Mouse (Mus musculus): ENCODE data around the gene Tmeff1. TPM values are rescaled to one million over a fixed set of nuclear protein-coding genes. Genes with fewer than 3 reads are reported as not detected.

Gene Tmeff1
- polyA plus RNA-seq, 1 experiment from 2014 or later, result 161 TPM

- peaks cover 17% of the 10 kb centered on the region for H3K36me3 ChIP-seq (replicated peaks; ENCODE audit: control insufficient read depth, insufficient read depth, low read depth, low read length)
- no peaks in the 10 kb centered on the region for H3K27me3 ChIP-seq (ENCODE audit: control insufficient read depth, insufficient read depth, low read length)
- H3K4me2 ChIP-seq (ENCODE audit: low read depth, low read length), result no peak overlapping the region
- H3K4me3 ChIP-seq (ENCODE audit: low read depth, low read length), result no peak overlapping the region
- H3K9ac ChIP-seq (replicated peaks; ENCODE audit: low read length), result no peak overlapping the region
- no peaks in the 10 kb centered on the region for H3K4me1 ChIP-seq (ENCODE audit: control insufficient read depth, insufficient read depth, low read length)
- H3K27ac ChIP-seq (replicated peaks; ENCODE audit: low read depth, low read length), result no peak overlapping the region
- no peaks in the 10 kb centered on the region for H3K9me3 ChIP-seq (replicated peaks; ENCODE audit: control insufficient read depth, low read length)
- ATAC-seq (replicated peaks; ENCODE audit: insufficient number of reproducible peaks, low FRiP score, low TSS enrichment, low read depth) (no peak), DNase-seq (ENCODE audit: low spot score) (no peak)
- 91% methylated on average over 10 of the region's 10 CpGs for whole genome bisulfite sequencing
Measured at GRCm38 (mm10) chr4:48650617-48651360, 65.8 kb downstream of the Tmeff1 start.

- Histone ChIP-seq H3K4me1 (ENCODE audit: control insufficient read depth, insufficient read depth, low read length) (no peaks in the 10 kb centered on the region), H3K36me3 (replicated peaks; ENCODE audit: control insufficient read depth, insufficient read depth, low read depth, low read length) (peaks cover 9% of the 10 kb centered on the region), H3K4me3 (ENCODE audit: low read depth, low read length) (no peak overlapping the region), H3K27ac (replicated peaks; ENCODE audit: low read depth, low read length) (no peak overlapping the region), H3K4me2 (ENCODE audit: low read depth, low read length) (no peak overlapping the region), H3K9ac (replicated peaks; ENCODE audit: low read length) (no peak overlapping the region), H3K27me3 (ENCODE audit: control insufficient read depth, insufficient read depth, low read length) (no peaks in the 10 kb centered on the region), H3K9me3 (replicated peaks; ENCODE audit: control insufficient read depth, low read length) (no peaks in the 10 kb centered on the region)
- WGBS, result 75% methylated on average over 4 of the region's 4 CpGs
- ATAC-seq (replicated peaks; ENCODE audit: insufficient number of reproducible peaks, low FRiP score, low TSS enrichment, low read depth) (no peak), DNase-seq (ENCODE audit: low spot score) (no peak)
Measured at GRCm38 (mm10) chr4:48654118-48654517, 69.1 kb downstream of the Tmeff1 start.

- Histone ChIP-seq H3K4me1 (ENCODE audit: control insufficient read depth, insufficient read depth, low read length) (no peaks in the 10 kb centered on the region), H3K9ac (replicated peaks; ENCODE audit: low read length) (no peak overlapping the region), H3K27ac (replicated peaks; ENCODE audit: low read depth, low read length) (no peak overlapping the region), H3K36me3 (replicated peaks; ENCODE audit: control insufficient read depth, insufficient read depth, low read depth, low read length) (peaks cover 16% of the 10 kb centered on the region), H3K9me3 (replicated peaks; ENCODE audit: control insufficient read depth, low read length) (no peaks in the 10 kb centered on the region), H3K4me3 (ENCODE audit: low read depth, low read length) (no peak overlapping the region), H3K4me2 (ENCODE audit: low read depth, low read length) (no peak overlapping the region), H3K27me3 (ENCODE audit: control insufficient read depth, insufficient read depth, low read length) (no peaks in the 10 kb centered on the region)
- no peak for ATAC-seq (replicated peaks; ENCODE audit: insufficient number of reproducible peaks, low FRiP score, low TSS enrichment, low read depth)
- DNase-seq (ENCODE audit: low spot score), result no peak
- WGBS, result 94% methylated on average over 8 of the region's 8 CpGs
Measured at GRCm38 (mm10) chr4:48656530-48656929, 71.6 kb downstream of the Tmeff1 start.

- Histone ChIP-seq H3K27me3 (ENCODE audit: control insufficient read depth, insufficient read depth, low read length) (no peaks in the 10 kb centered on the region), H3K4me2 (ENCODE audit: low read depth, low read length) (no peak overlapping the region), H3K9me3 (replicated peaks; ENCODE audit: control insufficient read depth, low read length) (no peaks in the 10 kb centered on the region), H3K27ac (replicated peaks; ENCODE audit: low read depth, low read length) (no peak overlapping the region), H3K36me3 (replicated peaks; ENCODE audit: control insufficient read depth, insufficient read depth, low read depth, low read length) (peaks cover 16% of the 10 kb centered on the region), H3K9ac (replicated peaks; ENCODE audit: low read length) (no peak overlapping the region), H3K4me1 (ENCODE audit: control insufficient read depth, insufficient read depth, low read length) (no peaks in the 10 kb centered on the region), H3K4me3 (ENCODE audit: low read depth, low read length) (no peak overlapping the region)
- DNase-seq (ENCODE audit: low spot score) (no peak), ATAC-seq (replicated peaks; ENCODE audit: insufficient number of reproducible peaks, low FRiP score, low TSS enrichment, low read depth) (no peak)
- WGBS, result 91% methylated on average over 4 of the region's 4 CpGs
Measured at GRCm38 (mm10) chr4:48660144-48660543, 75.2 kb downstream of the Tmeff1 start.

GRCm38 (mm10) chr4:48660619-48661575 is 75.9 kb downstream of the Tmeff1 start:
- Histone ChIP-seq H3K27me3 (ENCODE audit: control insufficient read depth, insufficient read depth, low read length) (no peaks in the 10 kb centered on the region), H3K4me2 (ENCODE audit: low read depth, low read length) (no peak overlapping the region), H3K36me3 (replicated peaks; ENCODE audit: control insufficient read depth, insufficient read depth, low read depth, low read length) (peaks cover 16% of the 10 kb centered on the region), H3K9me3 (replicated peaks; ENCODE audit: control insufficient read depth, low read length) (no peaks in the 10 kb centered on the region), H3K9ac (replicated peaks; ENCODE audit: low read length) (no peak overlapping the region), H3K4me1 (ENCODE audit: control insufficient read depth, insufficient read depth, low read length) (no peaks in the 10 kb centered on the region), H3K4me3 (ENCODE audit: low read depth, low read length) (no peak overlapping the region), H3K27ac (replicated peaks; ENCODE audit: low read depth, low read length) (no peak overlapping the region)
- 90% methylated on average over 7 of the region's 7 CpGs for WGBS
- DNase-seq (ENCODE audit: low spot score), result no peak
- no peak for ATAC-seq (replicated peaks; ENCODE audit: insufficient number of reproducible peaks, low FRiP score, low TSS enrichment, low read depth)

- Histone ChIP-seq H3K9ac (replicated peaks; ENCODE audit: low read length) (no peak within 1 kb of the TSS), H3K4me2 (ENCODE audit: low read depth, low read length) (no peak within 1 kb of the TSS), H3K27me3 (ENCODE audit: control insufficient read depth, insufficient read depth, low read length) (no peaks in the 10 kb centered on the region), H3K36me3 (replicated peaks; ENCODE audit: control insufficient read depth, insufficient read depth, low read depth, low read length) (peaks cover 16% of the 10 kb centered on the region), H3K9me3 (replicated peaks; ENCODE audit: control insufficient read depth, low read length) (no peaks in the 10 kb centered on the region), H3K4me1 (ENCODE audit: control insufficient read depth, insufficient read depth, low read length) (no peaks in the 10 kb centered on the region), H3K27ac (replicated peaks; ENCODE audit: low read depth, low read length) (no peak within 1 kb of the TSS), H3K4me3 (ENCODE audit: low read depth, low read length) (no peak within 1 kb of the TSS)
- DNase-seq (ENCODE audit: low spot score), result no peak
- WGBS, result 89% methylated on average over 10 of the region's 10 CpGs
- ATAC-seq (replicated peaks; ENCODE audit: insufficient number of reproducible peaks, low FRiP score, low TSS enrichment, low read depth), result no peak
Measured at GRCm38 (mm10) chr4:48663271-48663670, 78.3 kb downstream of the Tmeff1 start, which contains the start of gene Cavin4. Gene Cavin4, plus strand, starts transcription at chr4:48663514.

- H3K36me3 ChIP-seq (replicated peaks; ENCODE audit: control insufficient read depth, insufficient read depth, low read depth, low read length), result peaks cover 14% of the 10 kb centered on the region
- no peak overlapping the region for H3K4me3 ChIP-seq (ENCODE audit: low read depth, low read length)
- no peak overlapping the region for H3K9ac ChIP-seq (replicated peaks; ENCODE audit: low read length)
- no peaks in the 10 kb centered on the region for H3K27me3 ChIP-seq (ENCODE audit: control insufficient read depth, insufficient read depth, low read length)
- no peak overlapping the region for H3K4me2 ChIP-seq (ENCODE audit: low read depth, low read length)
- no peaks in the 10 kb centered on the region for H3K9me3 ChIP-seq (replicated peaks; ENCODE audit: control insufficient read depth, low read length)
- no peak for DNase-seq (ENCODE audit: low spot score)
- ATAC-seq (replicated peaks; ENCODE audit: insufficient number of reproducible peaks, low FRiP score, low TSS enrichment, low read depth), result no peak
- no peaks in the 10 kb centered on the region for H3K4me1 ChIP-seq (ENCODE audit: control insufficient read depth, insufficient read depth, low read length)
- WGBS, result 85% methylated on average over 6 of the region's 6 CpGs
- H3K27ac ChIP-seq (replicated peaks; ENCODE audit: low read depth, low read length), result no peak overlapping the region
Measured at GRCm38 (mm10) chr4:48664021-48664420, 79.0 kb downstream of the Tmeff1 start.

GRCm38 (mm10) chr4:48667279-48667678 is 82.3 kb downstream of the Tmeff1 start:
- peaks cover 6% of the 10 kb centered on the region; the same call in 1 of the 2 replicates for H3K36me3 ChIP-seq (replicated peaks; ENCODE audit: control insufficient read depth, insufficient read depth, low read depth, low read length)
- no peak for ATAC-seq (replicated peaks; ENCODE audit: insufficient number of reproducible peaks, low FRiP score, low TSS enrichment, low read depth)
- WGBS, result 86% methylated on average over 6 of the region's 6 CpGs

More at GRCm38 (mm10) chr4:48667279-48667678, 82.3 kb downstream of the Tmeff1 start:
- no peaks in the 10 kb centered on the region for H3K9me3 ChIP-seq (replicated peaks; ENCODE audit: control insufficient read depth, low read length)
- H3K4me2 ChIP-seq (ENCODE audit: low read depth, low read length), result no peak overlapping the region
- H3K27me3 ChIP-seq (ENCODE audit: control insufficient read depth, insufficient read depth, low read length), result no peaks in the 10 kb centered on the region
- no peak overlapping the region for H3K4me3 ChIP-seq (ENCODE audit: low read depth, low read length)
- H3K4me1 ChIP-seq (ENCODE audit: control insufficient read depth, insufficient read depth, low read length), result no peaks in the 10 kb centered on the region
- DNase-seq (ENCODE audit: low spot score), result no peak
- H3K27ac ChIP-seq (replicated peaks; ENCODE audit: low read depth, low read length), result no peak overlapping the region
- no peak overlapping the region for H3K9ac ChIP-seq (replicated peaks; ENCODE audit: low read length)

Measured in embryonic facial prominence, embryonic 11.5 days (tissue).